In the genomic region with DNA sequence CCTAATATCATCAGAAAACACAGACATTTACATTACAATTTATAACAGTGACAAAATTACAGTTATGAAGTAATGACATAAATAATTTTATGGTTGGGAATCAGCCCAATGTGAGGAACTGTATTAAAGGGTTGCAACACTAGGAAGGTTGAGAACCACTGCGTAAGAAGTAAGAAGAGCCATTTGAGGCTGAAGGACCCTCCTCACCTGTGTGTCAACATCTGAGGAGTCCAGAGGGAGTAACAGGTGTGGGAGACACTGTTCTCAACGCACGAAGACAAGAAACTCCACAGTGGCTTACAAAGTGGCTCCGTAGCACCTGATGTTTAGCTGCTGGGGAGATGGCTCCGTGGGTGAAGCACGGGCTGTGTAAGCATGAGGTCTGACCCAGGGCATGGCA, we compare ENCODE assay signal across 20 mouse cellular contexts.
"Had no signal": no experiment of that assay in that cellular context is flagged by ENCODE, and none has a peak within 500 bp of the region (broad histone marks: within the 10 kb centered on the region; RNA-seq: fewer than 3 reads in every experiment).

No protein-coding gene starts in this region.

- H3K4me3 ChIP-seq: layer of hippocampus, adult 2 months; limb, embryonic 15.5 days; liver, embryonic 12.5 days; liver, embryonic 15.5 days; midbrain, embryonic 12.5 days; midbrain, embryonic 15.5 days; neural tube, embryonic 12.5 days; neural tube, embryonic 15.5 days had no signal

- H3K27ac ChIP-seq: kidney, postnatal 0 days; layer of hippocampus, adult 2 months; limb, embryonic 15.5 days; liver, embryonic 12.5 days; liver, embryonic 15.5 days; macrophage; midbrain, embryonic 12.5 days; midbrain, embryonic 15.5 days; neural tube, embryonic 12.5 days; neural tube, embryonic 15.5 days; stomach, postnatal 0 days had no signal

- H3K4me1 ChIP-seq: liver, embryonic 15.5 days; midbrain, embryonic 15.5 days had no signal

- H3K36me3 ChIP-seq: limb, embryonic 15.5 days; liver, embryonic 12.5 days; liver, embryonic 15.5 days; midbrain, embryonic 12.5 days; midbrain, embryonic 15.5 days; neural tube, embryonic 12.5 days; neural tube, embryonic 15.5 days had no signal

- H3K4me2 ChIP-seq: limb, embryonic 15.5 days; liver, embryonic 12.5 days; liver, embryonic 15.5 days; midbrain, embryonic 12.5 days; midbrain, embryonic 15.5 days; neural tube, embryonic 12.5 days; neural tube, embryonic 15.5 days had no signal

- H3K9ac ChIP-seq: limb, embryonic 15.5 days; liver, embryonic 12.5 days; liver, embryonic 15.5 days; midbrain, embryonic 12.5 days; midbrain, embryonic 15.5 days; neural tube, embryonic 12.5 days; neural tube, embryonic 15.5 days had no signal

- DNase-seq: kidney, adult 2 months; kidney, postnatal 25 days; layer of hippocampus, adult 9-11 months; right cerebral cortex, adult 18-20 months; right cerebral cortex, postnatal 14 days; right cerebral cortex, postnatal 4 days; thymus, adult 18-20 months; thymus, postnatal 36 days had no signal

- ATAC-seq: intestine, postnatal 0 days; liver, embryonic 12.5 days; midbrain, embryonic 15.5 days had no signal

- H3K9me3 ChIP-seq: limb, embryonic 15.5 days; liver, embryonic 12.5 days; liver, embryonic 15.5 days; midbrain, embryonic 12.5 days; midbrain, embryonic 15.5 days; neural tube, embryonic 12.5 days; neural tube, embryonic 15.5 days had no signal

- H3K27me3 ChIP-seq: limb, embryonic 15.5 days; liver, embryonic 12.5 days; liver, embryonic 15.5 days; midbrain, embryonic 15.5 days; neural tube, embryonic 12.5 days; neural tube, embryonic 15.5 days had no signal
